Comparison of ENCODE assay signal across 14 mouse cellular contexts in genomic region chr2:25194006-25194405, GRCm38 (mm10). TPM values are rescaled to one million over a fixed set of nuclear protein-coding genes. Genes with fewer than 3 reads are reported as not detected.
DNase-seq lines count a peak whose midpoint lies in the region; ATAC-seq and TF ChIP-seq lines count a peak whose summit lies in the region.
"Had no signal": no experiment of that assay in that cellular context is flagged by ENCODE, and none has a peak within 500 bp of the region (broad histone marks: within the 10 kb centered on the region; RNA-seq: fewer than 3 reads in every experiment).

No protein-coding gene starts in this region.

- H3K27me3 ChIP-seq in heart, embryonic 16.5 days (ENCODE audit: control insufficient read depth, insufficient read depth, low read length): peaks cover 13% of the 10 kb centered on the region
- peaks cover 4% of the 10 kb centered on the region; the same call in 1 of the 2 replicates for H3K27me3 ChIP-seq in lung, embryonic 16.5 days (ENCODE audit: control insufficient read depth, insufficient read depth, low read depth, low read length)
- H3K27me3 ChIP-seq in small intestine, adult 2 months (ENCODE audit: control insufficient read depth, insufficient read depth, low read length): no peaks in the 10 kb centered on the region

- H3K27ac ChIP-seq in heart, embryonic 16.5 days (ENCODE audit: low read length): peak overlapping the region; percentile 90
- H3K27ac ChIP-seq in lung, embryonic 16.5 days (ENCODE audit: low read length): peak overlapping the region; percentile 50; the same call in 1 of the 2 replicates
- peak overlapping the region; percentile 70 for H3K27ac ChIP-seq in brown adipose tissue, adult 24 weeks (replicated peaks; ENCODE audit: low read depth, low read length)
- H3K27ac ChIP-seq in small intestine, adult 2 months (ENCODE audit: insufficient read depth, low read depth, low read length): peak overlapping the region; percentile 97
- H3K27ac ChIP-seq: neural tube, embryonic 13.5 days had no signal

- TF ChIP-seq POLR2A in small intestine, adult 2 months (IDR thresholded peaks at IDR 0.05; ENCODE audit: low read depth, low read length): no peak

- intact Hi-C loops in heart, postnatal 14 days (cut with DNase I): loop anchor here (2.0 kb wide), 1 partner anchor 61 kb away; the partner anchor contains the start of gene Tmem203
- intact Hi-C loops in gastrocnemius, postnatal 14 days (cut with DNase I; ENCODE audit: low total_unique reads): loop anchor here (10.0 kb wide), 1 partner anchor 51 kb away; the partner anchor contains the start of genes AL732309.1, Cysrt1 and Rnf208

- no peaks in the 10 kb centered on the region for H3K9me3 ChIP-seq in heart, embryonic 16.5 days (replicated peaks; ENCODE audit: control insufficient read depth, low read length)
- no peaks in the 10 kb centered on the region for H3K9me3 ChIP-seq in lung, embryonic 16.5 days (ENCODE audit: control insufficient read depth, low read length)
- H3K9me3 ChIP-seq: neural tube, embryonic 13.5 days had no signal

- peak overlapping the region; percentile 48; the same call in 1 of the 2 replicates for H3K4me3 ChIP-seq in heart, embryonic 16.5 days (ENCODE audit: low read length)
- no peak overlapping the region for H3K4me3 ChIP-seq in lung, embryonic 16.5 days (ENCODE audit: low read length)
- H3K4me3 ChIP-seq in brown adipose tissue, adult 24 weeks (ENCODE audit: insufficient read depth, low read depth, low read length): 0 out of 2 replicates have a peak overlapping the region, but pooled peaks have one; percentile 0
- peak overlapping the region; percentile 6; the same call in 1 of the 2 replicates for H3K4me3 ChIP-seq in small intestine, adult 2 months (ENCODE audit: low read depth, low read length)
- H3K4me3 ChIP-seq: neural tube, embryonic 13.5 days had no signal

- peak overlapping the region; percentile 42 for H3K9ac ChIP-seq in heart, embryonic 16.5 days (ENCODE audit: low read length)
- H3K9ac ChIP-seq in lung, embryonic 16.5 days (ENCODE audit: low read length): no peak overlapping the region
- H3K9ac ChIP-seq: neural tube, embryonic 13.5 days had no signal

- no peak for ATAC-seq in heart, embryonic 16.5 days (replicated peaks; ENCODE audit: extremely low read depth, insufficient read depth, low FRiP score)
- ATAC-seq in lung, embryonic 16.5 days (ENCODE audit: low read depth): no peak

- no peak for DNase-seq in heart, postnatal 14 days
- DNase-seq in lung, adult 18-20 months: no peak
- DNase-seq in gastrocnemius, postnatal 14 days: no peak
- DNase-seq in adrenal gland, adult 2 months: no peak

- 60% methylated on average over 5 of the region's 5 CpGs for WGBS in heart, embryonic 16.5 days
- 75% methylated on average over 5 of the region's 5 CpGs for WGBS in lung, embryonic 16.5 days
- WGBS in small intestine, adult 2 months: 45% methylated on average over 5 of the region's 5 CpGs

- no peaks in the 10 kb centered on the region for H3K36me3 ChIP-seq in heart, embryonic 16.5 days (ENCODE audit: control insufficient read depth, insufficient read depth)
- peaks cover 3% of the 10 kb centered on the region; the same call in 1 of the 2 replicates for H3K36me3 ChIP-seq in lung, embryonic 16.5 days (ENCODE audit: control insufficient read depth, insufficient read depth, low read length)
- H3K36me3 ChIP-seq in small intestine, adult 2 months (ENCODE audit: control insufficient read depth, insufficient read depth, low read length): peaks cover 6% of the 10 kb centered on the region; the same call in 1 of the 2 replicates

- H3K4me1 ChIP-seq in heart, embryonic 16.5 days (ENCODE audit: control insufficient read depth, insufficient read depth, low read length): peaks cover 28% of the 10 kb centered on the region
- peaks cover 22% of the 10 kb centered on the region for H3K4me1 ChIP-seq in lung, embryonic 16.5 days (replicated peaks; ENCODE audit: control insufficient read depth, insufficient read depth, low read length)
- peaks cover 22% of the 10 kb centered on the region for H3K4me1 ChIP-seq in brown adipose tissue, adult 24 weeks (ENCODE audit: control insufficient read depth, insufficient read depth, insufficient read length, low read length)
- H3K4me1 ChIP-seq in small intestine, adult 2 months (ENCODE audit: control insufficient read depth, insufficient read depth, insufficient read length, low read length): peaks cover 39% of the 10 kb centered on the region

- H3K4me2 ChIP-seq in heart, embryonic 16.5 days (ENCODE audit: low read depth, low read length): peak overlapping the region; percentile 64
- no peak overlapping the region for H3K4me2 ChIP-seq in lung, embryonic 16.5 days (ENCODE audit: low read depth, low read length)
- H3K4me2 ChIP-seq: midbrain, embryonic 11.5 days had no signal

- no peak for TF ChIP-seq CTCF in small intestine, adult 2 months (IDR thresholded peaks at IDR 0.05; ENCODE audit: extremely low read depth, insufficient read length, insufficient replicate concordance, low read depth, low read length)

RNA-seq across cellular contexts. Expression of gene Tor4a, which starts 2.7 kb away (rescaled TPM):
- 8.5 and 10.0 TPM in 2 replicates for polyA plus RNA-seq in heart, embryonic 16.5 days (2015; fragmentation: Nextera tagmentation; extraction: Ambion mirVana)
- total RNA-seq in heart, postnatal 14 days (2021): 1 to 10 TPM; 5.0 to 5.5 TPM
- polyA plus RNA-seq in lung, embryonic 16.5 days (2015; fragmentation: Nextera tagmentation; extraction: Ambion mirVana): 10.0 and 12.5 TPM in 2 replicates
- polyA plus RNA-seq in brown adipose tissue, adult 24 weeks (2012; ENCODE audit: insufficient read depth, insufficient read length, missing spikeins): 1.8 and 6.0 TPM in 2 replicates
- 37.3 and 49.3 TPM in 2 replicates for polyA plus RNA-seq in small intestine, adult 2 months (2012; rRNA removed)
- total RNA-seq in gastrocnemius, postnatal 14 days (2021): 1 to 10 TPM; 1.9 TPM
- total RNA-seq in adrenal gland, adult 2 months (2021): 10 to 100 TPM; 21.9 to 24.2 TPM
- 51.3 and 60.0 TPM in 2 replicates for polyA plus RNA-seq in adrenal gland, adult 2 months (2012; rRNA removed)

RNA-seq across cellular contexts. Expression of gene Nrarp, which starts 13.4 kb away (rescaled TPM):
- 16.2 and 18.1 TPM in 2 replicates for polyA plus RNA-seq in heart, embryonic 16.5 days (2015; fragmentation: Nextera tagmentation; extraction: Ambion mirVana)
- total RNA-seq in heart, postnatal 14 days (2021): 10 to 100 TPM; 14.0 to 15.0 TPM
- 9.8 and 10.0 TPM in 2 replicates for polyA plus RNA-seq in lung, embryonic 16.5 days (2015; fragmentation: Nextera tagmentation; extraction: Ambion mirVana)
- 6.4 and 7.1 TPM in 2 replicates for polyA plus RNA-seq in brown adipose tissue, adult 24 weeks (2012; ENCODE audit: insufficient read depth, insufficient read length, missing spikeins)
- 24.4 and 39.0 TPM in 2 replicates for polyA plus RNA-seq in small intestine, adult 2 months (2012; rRNA removed)
- 10 to 100 TPM; 11.3 to 13.6 TPM for total RNA-seq in gastrocnemius, postnatal 14 days (2021)
- 1 to 10 TPM; 1.9 to 3.6 TPM for total RNA-seq in adrenal gland, adult 2 months (2021)
- polyA plus RNA-seq in adrenal gland, adult 2 months (2012; rRNA removed): 12.0 and 19.0 TPM in 2 replicates

RNA-seq across cellular contexts. Expression of gene Nelfb, which starts 17.3 kb away (rescaled TPM):
- 79.1 and 81.9 TPM in 2 replicates for polyA plus RNA-seq in heart, embryonic 16.5 days (2015; fragmentation: Nextera tagmentation; extraction: Ambion mirVana)
- total RNA-seq in heart, postnatal 14 days (2021): 10 to 100 TPM; 35.7 to 36.2 TPM
- polyA plus RNA-seq in lung, embryonic 16.5 days (2015; fragmentation: Nextera tagmentation; extraction: Ambion mirVana): 112 and 113 TPM in 2 replicates
- polyA plus RNA-seq in brown adipose tissue, adult 24 weeks (2012; ENCODE audit: insufficient read depth, insufficient read length, missing spikeins): 15.4 and 19.0 TPM in 2 replicates
- 21.8 and 37.2 TPM in 2 replicates for polyA plus RNA-seq in small intestine, adult 2 months (2012; rRNA removed)
- total RNA-seq in gastrocnemius, postnatal 14 days (2021): 10 to 100 TPM; 24.1 to 26.1 TPM
- 10 to 100 TPM; 36.3 to 57.4 TPM for total RNA-seq in adrenal gland, adult 2 months (2021)
- 37.5 and 38.2 TPM in 2 replicates for polyA plus RNA-seq in adrenal gland, adult 2 months (2012; rRNA removed)

RNA-seq across cellular contexts. Expression of gene Stpg3, which starts 20.4 kb away (rescaled TPM):
- not detected in 2 replicates for polyA plus RNA-seq in heart, embryonic 16.5 days (2015; fragmentation: Nextera tagmentation; extraction: Ambion mirVana)
- not detected for total RNA-seq in heart, postnatal 14 days (2021)
- polyA plus RNA-seq in lung, embryonic 16.5 days (2015; fragmentation: Nextera tagmentation; extraction: Ambion mirVana): 0.15 TPM in 1 of 2 replicates, not detected in the other
- polyA plus RNA-seq in brown adipose tissue, adult 24 weeks (2012; ENCODE audit: insufficient read depth, insufficient read length, missing spikeins): not detected in 2 replicates
- not detected in 2 replicates for polyA plus RNA-seq in small intestine, adult 2 months (2012; rRNA removed)
- not detected for total RNA-seq in gastrocnemius, postnatal 14 days (2021)
- not detected for total RNA-seq in adrenal gland, adult 2 months (2021)
- polyA plus RNA-seq in adrenal gland, adult 2 months (2012; rRNA removed): not detected in 2 replicates
- total RNA-seq: adrenal gland, adult 18-20 months had no signal
- polyA plus RNA-seq: erythroblast, embryonic 14.5 days; midbrain, embryonic 11.5 days; thymus, postnatal 0 days had no signal

RNA-seq across cellular contexts. Expression of gene Fam166a, which starts 24.5 kb away (rescaled TPM):
- 1.1 TPM in 1 of 2 replicates, not detected in the other for polyA plus RNA-seq in heart, embryonic 16.5 days (2015; fragmentation: Nextera tagmentation; extraction: Ambion mirVana)
- total RNA-seq in heart, postnatal 14 days (2021): not detected
- 0.68 TPM in 1 of 2 replicates, not detected in the other for polyA plus RNA-seq in lung, embryonic 16.5 days (2015; fragmentation: Nextera tagmentation; extraction: Ambion mirVana)
- not detected in 2 replicates for polyA plus RNA-seq in brown adipose tissue, adult 24 weeks (2012; ENCODE audit: insufficient read depth, insufficient read length, missing spikeins)
- 0.10 TPM in 1 of 2 replicates, not detected in the other for polyA plus RNA-seq in small intestine, adult 2 months (2012; rRNA removed)
- not detected for total RNA-seq in gastrocnemius, postnatal 14 days (2021)
- total RNA-seq in adrenal gland, adult 2 months (2021): not detected
- 0.15 and 0.16 TPM in 2 replicates for polyA plus RNA-seq in adrenal gland, adult 2 months (2012; rRNA removed)
- total RNA-seq: adrenal gland, adult 18-20 months; left cerebral cortex, postnatal 25 days had no signal
- polyA plus RNA-seq: erythroblast, embryonic 14.5 days had no signal
